Mouse (Mus musculus) neural tube, embryonic 10.5 days (tissue): ENCODE results near the gene Usp6nl.

Experiments
- DNase-seq: peaks from one replicate; pipeline ENCODE4 v3.0.0-alpha.2; 2017; ENCODE audit warnings: low spot score; ENCODE audit errors: extremely low spot score

Usp6nl gene

DNA sequence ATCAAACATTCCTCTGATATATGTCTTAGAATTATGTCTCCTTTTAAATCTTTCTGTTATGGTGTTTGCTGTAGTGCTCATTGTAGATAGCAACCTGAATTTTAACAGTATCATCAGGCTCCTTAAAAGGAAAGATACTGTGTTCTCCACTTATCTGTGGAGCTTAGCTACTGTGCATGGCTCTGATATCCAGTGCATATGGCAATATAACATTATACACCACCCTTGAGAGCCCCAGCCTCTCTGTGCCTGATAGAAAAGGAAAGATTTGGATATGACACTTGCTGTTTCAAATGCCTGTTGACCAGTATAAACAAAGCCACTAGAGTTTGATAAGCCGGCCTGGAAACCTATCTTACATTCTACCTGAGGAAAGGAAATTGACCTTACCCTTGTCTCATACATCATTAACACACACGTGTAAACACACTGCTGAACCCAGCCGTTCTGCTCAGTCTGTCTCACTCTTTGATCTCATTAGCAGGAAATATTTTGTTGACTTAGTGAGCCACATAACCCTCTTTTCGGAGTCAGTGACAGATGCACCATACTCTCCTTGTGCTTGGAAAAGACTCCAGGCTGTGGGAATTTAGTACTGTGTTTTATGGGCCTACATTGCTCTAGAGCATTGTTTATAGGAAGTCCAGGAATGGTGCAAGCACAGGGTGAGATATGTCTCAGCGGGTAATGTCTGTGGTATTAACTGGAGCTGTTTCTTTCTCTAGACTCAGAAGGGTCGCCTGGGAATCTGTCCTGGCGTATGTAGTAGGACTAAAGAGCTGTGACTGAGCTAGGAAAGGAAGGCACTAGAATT is 9.1 kb downstream of the Usp6nl start:
- no peak for DNase-seq

DNA sequence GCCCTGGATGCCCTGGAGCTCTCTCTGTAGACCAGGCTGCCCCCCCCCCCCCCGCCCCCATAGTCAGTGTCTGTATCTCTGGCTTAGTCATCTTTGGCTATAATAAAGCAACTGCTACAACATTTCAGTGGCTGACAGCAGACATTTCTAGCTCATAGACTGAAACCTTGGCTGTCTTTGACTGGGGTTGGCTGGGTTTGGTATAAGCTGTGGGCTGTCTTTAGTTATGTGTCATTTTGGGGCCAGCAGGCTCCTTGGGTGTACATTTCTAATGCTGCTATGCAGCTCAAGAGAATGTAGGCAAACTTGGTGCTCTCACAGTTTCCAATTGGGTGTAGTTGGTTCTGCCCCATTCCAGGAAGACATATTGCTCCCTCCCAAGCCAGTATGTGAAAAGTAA is 11.1 kb downstream of the Usp6nl start:
- no peak for DNase-seq

DNA sequence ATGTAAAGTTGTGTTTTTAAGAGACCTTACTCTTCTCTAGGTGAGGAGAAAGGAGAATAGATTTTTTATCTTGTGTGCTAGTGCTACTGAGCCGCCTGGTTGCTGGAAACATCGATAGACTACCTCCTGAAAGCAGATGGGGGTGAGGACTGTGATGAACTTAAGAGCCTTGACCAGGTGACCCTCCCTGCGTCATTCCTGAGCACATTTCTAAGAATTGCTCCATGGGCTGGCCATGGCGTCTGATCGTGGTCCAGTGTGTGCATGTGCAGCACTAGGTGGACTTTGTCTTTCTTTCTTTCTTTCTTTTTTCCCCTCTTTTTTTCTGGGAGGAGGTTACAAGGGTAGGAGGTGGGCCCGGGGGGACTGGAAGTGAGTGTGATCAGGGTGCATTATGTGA is 11.5 kb downstream of the Usp6nl start:
- DNase-seq, result no peak

DNA sequence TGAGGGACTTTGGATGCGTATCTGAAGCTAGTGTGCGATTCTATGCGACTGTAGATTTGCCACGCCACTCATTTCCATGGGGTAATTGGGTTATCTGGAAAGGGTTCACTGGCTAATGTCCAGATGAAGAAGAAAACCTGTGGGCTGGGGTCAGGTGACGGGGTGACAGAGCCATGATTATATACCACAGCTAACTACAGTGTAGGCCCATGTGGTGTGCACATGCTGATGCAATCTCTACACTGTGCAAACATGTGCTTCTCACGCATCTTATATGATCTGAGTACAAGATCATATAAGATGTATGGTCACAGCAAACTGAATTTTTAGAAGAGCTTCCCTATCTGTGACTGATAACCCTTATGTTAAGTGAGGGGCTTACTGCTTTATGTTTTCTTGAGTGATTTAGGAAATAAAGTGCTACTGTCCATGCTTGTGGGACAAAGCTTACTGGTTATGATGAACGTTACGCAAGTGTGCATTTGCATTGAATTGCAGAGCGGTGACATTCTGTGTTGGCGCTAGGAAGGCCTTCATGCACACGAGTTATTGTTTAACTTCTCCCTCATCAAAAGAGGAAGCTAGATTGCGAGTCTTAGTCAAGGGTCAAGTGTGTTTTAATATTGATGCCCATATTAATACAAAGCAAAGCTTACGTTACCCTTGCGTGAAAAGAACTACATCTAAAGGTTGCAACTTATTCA is 12.7 kb downstream of the Usp6nl start:
- DNase-seq, result no peak

DNA sequence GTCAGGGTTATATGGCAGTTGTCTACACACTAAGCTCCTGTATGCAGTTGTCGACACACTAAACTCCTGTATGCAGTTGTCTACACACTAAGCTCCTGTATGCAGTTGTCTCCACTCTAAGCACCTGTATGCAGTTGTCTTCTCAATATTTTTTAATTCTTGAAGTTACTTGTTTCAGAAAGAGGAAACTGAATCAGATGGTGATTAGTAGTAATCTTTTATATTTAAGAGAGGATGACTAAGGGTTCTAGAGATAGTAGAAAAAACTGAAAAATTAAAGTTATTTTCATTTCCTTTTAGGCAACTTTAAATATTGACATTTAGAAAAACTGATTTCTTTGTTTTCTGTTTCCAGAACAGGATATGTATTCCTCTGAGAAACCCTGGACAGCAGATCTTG is 13.5 kb downstream of the Usp6nl start:
- no peak for DNase-seq

DNA sequence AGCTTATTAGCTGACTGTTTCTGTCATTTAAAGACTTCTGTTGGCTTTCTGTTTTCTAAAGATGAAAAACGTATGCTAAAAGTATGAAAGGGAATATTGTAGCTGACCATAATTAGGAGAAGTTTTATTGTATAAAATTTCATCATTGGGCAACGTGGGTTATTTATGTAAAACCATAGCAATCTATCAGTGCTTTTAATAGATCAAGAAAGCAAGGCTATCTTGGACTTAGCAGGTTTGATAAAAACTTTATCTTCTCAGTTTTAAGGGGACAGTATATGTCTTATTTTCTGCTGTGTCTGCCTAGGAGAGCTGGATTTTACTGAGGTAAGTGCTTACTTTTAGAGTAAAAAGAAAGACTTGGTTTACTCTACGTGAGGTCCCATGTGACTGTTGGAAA is 14.2 kb downstream of the Usp6nl start:
- no peak for DNase-seq

DNA sequence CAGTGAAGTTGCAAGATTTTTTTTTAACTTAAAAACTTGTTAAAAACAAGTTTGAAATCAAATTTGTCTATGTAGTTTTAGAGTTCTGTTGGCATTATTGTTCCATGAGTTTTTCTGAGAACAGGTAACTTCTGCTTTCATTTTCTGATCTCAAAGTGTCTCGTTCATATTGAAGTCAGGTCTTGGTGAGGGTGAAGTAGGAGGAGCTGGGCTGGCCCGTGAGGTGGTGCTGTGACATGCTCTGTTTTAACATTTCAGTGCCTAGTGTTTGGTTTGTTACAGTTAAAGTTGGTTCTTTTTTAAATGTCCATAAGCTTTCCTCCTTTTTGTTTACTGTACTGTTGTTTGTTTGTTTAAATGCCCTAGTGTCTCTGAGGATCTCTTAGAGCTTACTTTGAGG is 15.0 kb downstream of the Usp6nl start:
- DNase-seq, result no peak

DNA sequence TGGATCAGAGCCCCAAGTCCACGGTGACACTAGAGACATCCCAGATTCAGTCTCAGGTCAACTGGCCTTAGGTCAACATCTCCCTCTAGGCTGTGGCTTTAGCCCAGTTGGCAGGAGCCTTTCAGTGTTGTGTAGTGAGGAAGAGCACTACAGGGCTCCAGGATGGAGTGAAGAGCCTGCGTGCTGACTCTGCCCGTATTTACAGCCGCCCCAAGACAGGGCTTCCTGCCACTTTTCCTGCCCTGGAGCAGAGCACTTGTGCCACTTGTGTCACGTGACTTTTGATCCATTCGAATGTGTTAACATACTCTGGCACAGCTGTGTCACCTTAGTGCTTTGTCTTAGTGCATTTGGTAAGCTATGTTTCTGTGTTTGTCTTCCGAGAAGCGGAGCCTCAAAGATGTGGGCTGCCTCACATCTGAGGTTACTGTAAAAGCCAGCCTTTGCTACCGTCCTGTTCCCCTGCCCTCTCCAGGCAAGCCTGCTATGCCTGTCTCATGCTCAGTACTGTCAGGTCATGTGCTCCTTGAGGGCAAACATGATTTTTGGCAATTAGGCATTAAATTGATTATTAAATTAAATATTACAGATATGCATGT is 15.7 kb downstream of the Usp6nl start:
- no peak for DNase-seq

DNA sequence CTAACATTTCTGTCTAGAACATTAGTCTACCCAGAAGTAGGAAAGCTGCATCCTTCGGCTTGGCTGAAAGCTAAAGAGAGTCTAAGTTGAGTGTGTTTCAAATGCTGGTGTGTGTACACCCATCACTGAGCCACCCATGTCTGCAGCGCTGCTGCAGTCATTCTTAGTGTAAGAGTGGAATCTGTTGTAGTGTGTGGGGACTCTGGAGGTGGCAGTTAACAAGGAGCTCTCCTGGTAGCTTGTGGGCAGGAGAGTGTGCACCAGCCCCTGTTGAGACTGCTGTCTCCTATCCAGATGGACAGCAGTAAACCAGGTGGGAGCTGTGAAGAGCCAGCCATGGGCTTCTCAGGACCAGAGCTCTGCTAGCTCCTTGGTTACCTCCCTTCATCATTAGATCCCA is 18.0 kb downstream of the Usp6nl start:
- DNase-seq, result no peak

DNA sequence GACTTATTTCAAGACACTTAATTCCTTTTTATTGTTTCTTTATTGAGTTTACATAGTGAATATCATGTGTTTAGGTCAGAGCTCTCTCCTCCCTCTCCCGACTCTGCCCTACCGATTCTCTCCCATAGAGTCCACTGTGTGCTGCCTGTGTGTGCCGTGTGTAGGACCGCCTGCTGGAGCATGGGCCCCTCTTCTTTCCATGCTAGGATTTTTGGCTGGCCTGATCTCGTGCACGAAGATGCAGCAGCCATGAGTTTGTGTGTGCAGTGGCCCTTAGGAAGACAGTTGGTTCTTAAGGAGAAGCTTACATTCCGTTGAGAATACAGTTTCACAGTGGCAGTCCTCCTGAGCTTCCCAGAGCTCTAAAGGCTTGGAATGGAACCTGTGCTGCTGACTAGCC is 19.0 kb downstream of the Usp6nl start:
- DNase-seq, result no peak

DNA sequence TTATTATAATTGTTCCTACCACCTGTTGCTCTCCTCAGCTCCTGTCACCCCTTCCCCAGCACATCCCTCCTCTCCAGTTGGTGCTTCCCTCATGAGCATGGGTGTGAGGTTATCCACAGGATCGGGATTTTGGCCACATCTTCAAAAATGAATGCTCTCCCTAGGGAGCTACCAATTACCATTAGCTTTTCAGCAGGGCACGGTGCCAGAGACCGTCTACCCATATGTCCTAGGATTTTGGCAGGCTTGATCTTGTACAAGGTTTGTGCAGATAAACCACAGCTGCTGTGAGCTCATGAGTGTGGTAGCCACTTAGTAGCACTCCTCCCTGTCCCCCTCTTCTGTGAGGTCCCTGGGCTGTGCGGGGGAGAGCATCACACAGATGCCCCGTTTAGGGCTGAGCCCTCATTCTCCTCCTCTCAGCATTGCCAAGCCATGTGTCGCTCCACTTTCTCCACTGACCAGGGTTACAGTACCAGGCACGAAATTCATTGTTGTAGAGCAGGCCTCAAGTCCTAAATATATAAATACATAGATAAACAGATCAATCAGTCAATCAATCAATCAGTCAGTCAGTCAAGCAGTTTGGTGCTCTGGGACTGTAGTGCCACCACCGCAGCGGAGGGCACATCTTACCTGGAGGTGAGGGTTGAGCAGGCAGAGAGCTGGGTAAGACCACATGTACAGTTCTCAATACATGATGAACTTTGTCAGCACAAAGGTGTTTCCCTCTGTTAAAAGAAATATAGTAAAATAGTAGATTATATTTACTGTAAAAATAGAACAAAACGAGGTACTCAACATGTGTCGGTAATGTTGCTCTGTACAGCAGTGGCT is 27.0 kb downstream of the Usp6nl start:
- no peak for DNase-seq

DNA sequence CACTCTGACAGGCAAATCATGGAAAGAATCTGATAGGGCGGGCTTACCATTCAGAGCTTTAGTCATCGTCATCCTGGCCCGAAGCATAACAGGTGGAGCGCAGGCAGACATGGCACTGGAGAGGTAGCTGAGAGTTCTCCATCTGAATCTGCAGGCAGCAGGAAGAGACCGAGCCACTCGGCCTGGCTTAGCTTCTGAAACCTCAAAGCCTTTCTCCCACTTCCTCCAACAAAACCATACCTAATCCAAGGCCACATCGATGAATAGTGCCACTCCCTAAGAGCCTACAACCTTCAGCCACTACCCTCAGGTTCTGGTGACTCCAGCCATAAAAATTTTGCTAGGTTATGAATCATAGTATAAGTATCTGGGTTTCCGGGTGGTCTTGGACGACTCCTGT is 27.7 kb downstream of the Usp6nl start:
- DNase-seq, result no peak

DNA sequence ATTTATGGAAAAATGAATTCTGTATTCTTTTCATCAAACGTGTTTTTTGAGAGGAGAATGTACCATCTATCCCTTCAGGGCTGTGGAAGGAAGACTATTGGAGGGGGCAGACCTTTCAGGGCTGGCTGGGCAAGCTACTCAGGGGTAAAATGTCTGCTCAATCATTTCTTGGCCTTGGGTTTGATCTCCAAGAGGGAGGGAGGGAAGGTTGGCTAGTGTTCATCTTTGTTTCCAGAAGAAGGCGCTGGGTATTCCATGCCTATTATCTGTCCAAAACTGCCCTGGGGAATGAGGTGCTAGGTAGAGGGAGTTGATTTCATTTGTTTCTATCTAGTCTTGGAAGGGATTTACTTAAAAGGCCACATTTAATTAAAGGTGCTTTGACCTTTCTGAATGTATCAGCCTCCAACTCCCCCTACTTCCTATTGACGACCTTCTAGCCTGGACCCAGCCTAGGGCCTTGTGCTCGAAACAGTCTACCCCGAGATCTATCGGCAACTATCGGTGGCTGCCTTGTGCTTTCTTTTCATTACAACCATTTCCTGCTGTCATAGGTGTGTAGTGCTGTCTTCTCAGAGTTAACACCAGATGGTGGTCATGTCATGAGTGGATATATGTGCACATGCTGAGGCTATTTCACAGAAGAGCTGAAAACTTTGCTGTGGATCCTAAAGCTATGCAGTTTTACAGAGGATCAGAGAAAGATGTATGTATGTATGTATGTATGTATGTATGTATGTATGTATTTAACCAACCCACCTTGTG is 28.6 kb downstream of the Usp6nl start:
- DNase-seq, result no peak

DNA sequence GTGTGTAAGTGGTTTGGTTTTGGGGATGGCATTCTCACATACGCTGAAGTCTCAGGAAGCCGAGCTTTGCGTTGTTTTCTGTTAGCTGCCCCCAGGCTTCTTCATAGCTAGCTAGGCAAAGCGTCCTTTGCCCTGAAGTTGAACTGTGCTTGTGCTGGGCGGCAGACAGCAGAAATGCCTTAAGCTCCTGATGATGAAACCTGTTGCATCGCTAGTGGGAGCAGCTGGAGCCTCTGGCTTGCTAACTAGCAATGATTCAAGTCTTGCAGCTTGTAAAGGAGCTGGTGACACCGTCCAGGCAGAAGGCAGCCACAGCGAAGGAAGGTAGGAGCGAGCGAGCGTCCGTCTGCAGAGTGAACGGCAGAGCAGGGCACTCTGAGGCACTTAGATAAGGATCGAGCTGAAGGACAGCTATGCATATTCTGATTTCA is 30.1 kb downstream of the Usp6nl start:
- no peak for DNase-seq

DNA sequence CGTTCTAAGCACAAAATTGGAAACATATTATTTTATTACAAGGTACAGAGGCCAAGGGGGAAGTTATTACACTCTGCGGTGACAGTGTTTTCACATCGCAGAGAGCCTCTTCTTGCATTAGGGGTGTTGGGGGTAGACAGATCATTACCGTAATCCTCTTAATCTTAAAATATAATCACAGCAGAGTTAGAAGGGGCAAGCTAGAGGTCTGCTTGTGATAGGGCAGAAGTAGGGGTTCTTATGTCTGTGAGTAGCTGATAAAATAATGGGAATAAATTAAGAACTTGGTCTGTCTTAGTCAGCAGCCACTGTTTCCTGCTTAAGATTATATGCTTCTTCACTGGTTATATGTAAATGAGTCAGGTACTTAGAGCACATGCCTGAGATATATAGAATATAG is 30.6 kb downstream of the Usp6nl start:
- no peak for DNase-seq

DNA sequence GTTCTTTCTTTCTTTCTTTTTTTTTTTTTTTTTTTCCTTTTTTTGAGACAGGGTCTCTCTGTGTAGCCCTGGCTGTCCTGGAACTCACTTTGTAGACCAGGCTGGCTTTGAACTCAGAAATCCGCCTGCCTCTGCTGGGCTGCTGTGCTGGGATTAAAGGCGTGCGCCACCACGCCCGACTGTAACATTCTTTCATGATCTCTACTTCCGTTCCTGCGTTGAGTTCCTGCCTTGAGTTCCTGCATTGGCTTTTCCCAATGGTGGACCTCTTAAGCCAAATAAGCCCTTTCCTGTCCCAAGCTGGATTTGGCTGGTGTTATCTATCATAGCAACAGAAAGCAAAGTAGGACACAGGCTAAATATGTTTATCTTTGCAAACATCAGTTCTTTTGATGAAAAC is 34.8 kb downstream of the Usp6nl start:
- no peak for DNase-seq

DNA sequence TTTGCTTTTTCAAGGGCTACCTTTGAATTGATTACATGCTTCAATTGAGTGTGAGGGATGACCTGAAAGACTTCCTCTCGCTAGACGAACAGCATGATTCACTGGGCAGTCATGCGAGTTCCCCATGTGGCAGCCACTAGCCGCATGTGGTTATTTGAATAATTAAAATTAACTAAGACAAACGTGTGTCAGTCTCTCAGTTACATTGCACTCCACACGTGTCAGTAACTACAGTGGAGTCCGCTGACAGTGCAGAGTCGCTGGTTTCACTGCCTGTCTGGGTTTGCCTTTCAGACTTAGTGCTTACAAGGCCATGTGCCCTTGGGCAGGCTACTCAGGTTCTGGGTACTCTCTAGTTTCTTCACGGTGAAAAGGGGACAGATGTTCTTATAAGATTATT is 37.2 kb downstream of the Usp6nl start:
- DNase-seq, result no peak

DNA sequence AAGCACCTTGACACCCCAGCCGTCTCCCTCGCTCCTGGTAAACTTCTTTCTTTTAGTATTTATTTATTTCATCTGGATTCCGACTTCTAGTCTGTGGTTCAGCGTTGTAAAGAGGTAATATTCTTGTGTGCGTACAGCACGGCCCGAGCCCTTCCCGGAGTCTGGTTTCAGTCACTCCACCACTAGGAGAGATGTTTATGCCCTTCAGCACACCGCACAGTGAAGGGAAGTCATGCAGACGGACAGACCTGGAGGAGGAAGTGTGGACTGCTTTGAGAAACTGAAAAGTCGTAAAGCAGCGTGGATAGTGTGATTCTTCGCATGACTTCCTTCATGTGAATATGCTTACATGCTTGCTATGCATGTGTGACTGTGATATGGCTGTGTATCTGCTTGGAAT is 40.7 kb downstream of the Usp6nl start:
- no peak for DNase-seq

DNA sequence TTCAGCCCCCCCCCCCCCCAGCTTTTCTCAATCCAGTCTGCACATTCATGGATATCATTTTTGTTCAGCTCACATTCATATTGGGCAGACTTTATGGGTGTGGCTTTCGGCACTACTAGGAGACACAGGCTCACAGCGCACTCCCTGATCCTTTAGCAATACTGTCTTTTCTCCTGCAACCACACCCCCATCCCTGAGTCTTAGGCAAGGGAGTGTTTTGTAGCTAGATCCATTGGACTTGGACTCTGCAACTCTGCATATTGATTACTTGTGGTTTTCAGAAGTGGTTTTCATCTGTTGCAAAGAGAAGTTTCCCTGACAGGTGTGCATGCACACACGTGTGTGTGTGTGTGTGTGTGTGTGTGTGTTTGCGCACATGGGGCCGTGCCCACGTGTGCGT is 41.5 kb downstream of the Usp6nl start:
- DNase-seq, result no peak

DNA sequence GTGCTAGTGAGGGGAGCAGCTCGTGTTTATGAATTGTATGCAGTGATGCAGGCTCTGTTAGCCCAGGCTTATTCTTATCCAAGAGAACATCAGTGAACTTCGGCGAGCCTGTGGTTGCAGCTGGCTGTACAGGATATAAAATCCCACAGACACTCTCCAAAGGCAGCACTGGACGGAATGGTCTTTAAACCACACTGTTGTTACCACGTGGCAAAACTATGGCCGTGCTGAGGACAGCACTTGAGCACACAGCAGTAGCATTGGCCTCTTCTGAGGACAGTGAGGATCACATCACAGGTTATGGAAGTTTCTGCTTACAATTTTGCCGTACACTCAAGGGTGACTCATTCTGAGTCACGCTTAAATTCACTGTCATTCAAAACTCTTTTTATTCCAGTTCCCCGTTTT is 44.1 kb downstream of the Usp6nl start:
- DNase-seq, result no peak

DNA sequence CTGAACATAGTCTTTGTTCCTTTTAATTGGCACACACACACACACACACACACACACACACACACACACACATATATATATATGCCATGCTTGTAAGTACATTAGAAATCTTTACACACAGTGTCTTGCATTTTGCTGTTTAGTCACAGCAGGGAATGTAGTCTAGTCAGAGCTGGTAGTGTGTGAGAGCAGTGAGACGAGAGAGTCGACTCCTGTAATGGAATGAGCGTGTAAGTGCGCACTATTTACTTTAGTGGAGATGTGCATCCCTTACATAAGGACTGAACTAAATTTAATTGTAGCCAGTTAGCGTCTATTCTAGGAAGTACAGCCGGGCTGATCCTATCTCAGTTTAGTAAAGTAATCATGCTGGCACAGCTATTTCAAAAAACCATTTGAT is 44.5 kb downstream of the Usp6nl start:
- DNase-seq, result no peak
